Mouse (Mus musculus): ENCODE data around the gene Taf1.

GRCm38 (mm10) chrX:101585455-101585854 is 52.9 kb downstream of the Taf1 start:
- TF ChIP-seq CTCF (IDR thresholded peaks at IDR 0.05; ENCODE audit: borderline replicate concordance, insufficient read depth, low read length), result no peak
- no peak for TF ChIP-seq POLR2A (IDR thresholded peaks at IDR 0.05; ENCODE audit: low read depth, low read length)
